In genomic region chr1:125574219-125574618, GRCm38 (mm10) we compare ENCODE assay signal across 8 mouse cellular contexts. TPM values are rescaled to one million over a fixed set of nuclear protein-coding genes. Genes with fewer than 3 reads are reported as not detected.
DNase-seq lines count a peak whose midpoint lies in the region; ATAC-seq and TF ChIP-seq lines count a peak whose summit lies in the region.

No protein-coding gene starts in this region.

- H3K9me3 ChIP-seq in kidney, postnatal 0 days (replicated peaks; ENCODE audit: low read length), result no peaks in the 10 kb centered on the region
- no peaks in the 10 kb centered on the region for H3K9me3 ChIP-seq in kidney, embryonic 14.5 days (ENCODE audit: control insufficient read depth, low read length)

- no peaks in the 10 kb centered on the region for H3K27me3 ChIP-seq in kidney, postnatal 0 days (ENCODE audit: insufficient read depth, low read length)
- no peaks in the 10 kb centered on the region for H3K27me3 ChIP-seq in kidney, embryonic 14.5 days (ENCODE audit: control insufficient read depth, insufficient read depth, low read length)

- no peak overlapping the region for H3K27ac ChIP-seq in kidney, postnatal 0 days
- no peak overlapping the region for H3K27ac ChIP-seq in kidney, embryonic 14.5 days (ENCODE audit: low read depth, low read length)

- ATAC-seq in kidney, postnatal 0 days (replicated peaks; ENCODE audit: low FRiP score, low read depth), result no peak
- no peak for ATAC-seq in kidney, embryonic 14.5 days (ENCODE audit: low FRiP score, low TSS enrichment)

- H3K9ac ChIP-seq in kidney, postnatal 0 days (ENCODE audit: low read depth, low read length), result no peak overlapping the region
- H3K9ac ChIP-seq in kidney, embryonic 14.5 days (ENCODE audit: low read depth, low read length), result no peak overlapping the region

- no peak overlapping the region for H3K4me3 ChIP-seq in kidney, postnatal 0 days (replicated peaks; ENCODE audit: low read depth, low read length)
- no peak overlapping the region for H3K4me3 ChIP-seq in kidney, embryonic 14.5 days (ENCODE audit: low read length)

- peaks cover 62% of the 10 kb centered on the region for H3K36me3 ChIP-seq in kidney, postnatal 0 days (ENCODE audit: insufficient read depth, low read length)
- peaks cover 70% of the 10 kb centered on the region for H3K36me3 ChIP-seq in kidney, embryonic 14.5 days (ENCODE audit: control insufficient read depth, insufficient read depth, low read length)

- TF ChIP-seq CTCF in kidney, postnatal 0 days (IDR thresholded peaks at IDR 0.05; ENCODE audit: low read depth), result peak; percentile 67

- H3K4me1 ChIP-seq in kidney, postnatal 0 days (replicated peaks; ENCODE audit: insufficient read depth, low read length), result no peaks in the 10 kb centered on the region
- no peaks in the 10 kb centered on the region for H3K4me1 ChIP-seq in kidney, embryonic 14.5 days (ENCODE audit: control insufficient read depth, insufficient read depth, low read length)

- peak; percentile 14 for DNase-seq in kidney, postnatal 0 days (ENCODE audit: low spot score)
- peak; percentile 6 to 29 for DNase-seq in CD8-positive naive resting alpha-beta T cell, adult 2 months (ENCODE audit: low read depth in 2 of 2, low spot score in 2 of 2)
- peak; percentile 33 for DNase-seq in adipocyte (ENCODE audit: low spot score)
- peak; percentile 36 for DNase-seq in lung, postnatal 36 days
- no peak for DNase-seq in urinary bladder, postnatal 36 days (ENCODE audit: low spot score in 2 of 2)
- no peak for DNase-seq in left cerebral cortex, adult 8-10 months (ENCODE audit: low spot score in 2 of 2)
- DNase-seq in ovary, adult 18-20 months (ENCODE audit: low spot score), result no peak

- WGBS in kidney, postnatal 0 days, result 74% methylated on average over 2 of the region's 2 CpGs
- 74% methylated on average over 2 of the region's 2 CpGs for whole genome bisulfite sequencing in kidney, embryonic 14.5 days

- no peak overlapping the region for H3K4me2 ChIP-seq in kidney, postnatal 0 days (ENCODE audit: low read length)
- H3K4me2 ChIP-seq in kidney, embryonic 14.5 days (replicated peaks; ENCODE audit: low read depth, low read length), result no peak overlapping the region

RNA-seq across cellular contexts. Expression of gene Slc35f5, which starts 13.8 kb away (rescaled TPM):
- 69.5 and 73.6 TPM in 2 replicates for polyA plus RNA-seq in kidney, postnatal 0 days (2015; fragmentation: Nextera tagmentation; extraction: Ambion mirVana)
- polyA plus RNA-seq in kidney, embryonic 14.5 days (2014; fragmentation: Nextera tagmentation; extraction: Ambion mirVana), result 30.0 and 47.7 TPM in 2 replicates
- 10 to 100 TPM; 18.8 to 22.1 (median 21.0) TPM for total RNA-seq in left cerebral cortex, adult 8-10 months (2022)

Comparison
In these comparisons a context has a peak if more than half of its experiments do, and no peak if none do; other contexts are left out.
1. DNase-seq: peak in kidney, postnatal 0 days (single experiment), CD8-positive naive resting alpha-beta T cell, adult 2 months (2 of 2), adipocyte (single experiment) and lung, postnatal 36 days (single experiment); none in urinary bladder, postnatal 36 days (0 of 2), left cerebral cortex, adult 8-10 months (0 of 2) and ovary, adult 18-20 months (single experiment).